Mouse (Mus musculus) urinary bladder, postnatal 4 days (tissue): ENCODE results near the gene Phactr3.
"Not testable (repeated sequence)": the region's sequence is repeated elsewhere in the genome, so short reads cannot be mapped to it uniquely, and the experiment has no call there.

Experiments used
- DNase-seq, 2 experiments: peaks; one replicate each; pipeline ENCODE4 v3.0.0; 2021 to 2022; ENCODE audit warnings: low spot score in 2 of 2

Phactr3 gene

GRCm38 (mm10) chr2:178118801-178119560 is at the start of gene Phactr3:
Gene Phactr3, plus strand, starts transcription at chr2:178118975.
- DNase-seq = peak in 1 of 2 experiments; percentile 17

DNA sequence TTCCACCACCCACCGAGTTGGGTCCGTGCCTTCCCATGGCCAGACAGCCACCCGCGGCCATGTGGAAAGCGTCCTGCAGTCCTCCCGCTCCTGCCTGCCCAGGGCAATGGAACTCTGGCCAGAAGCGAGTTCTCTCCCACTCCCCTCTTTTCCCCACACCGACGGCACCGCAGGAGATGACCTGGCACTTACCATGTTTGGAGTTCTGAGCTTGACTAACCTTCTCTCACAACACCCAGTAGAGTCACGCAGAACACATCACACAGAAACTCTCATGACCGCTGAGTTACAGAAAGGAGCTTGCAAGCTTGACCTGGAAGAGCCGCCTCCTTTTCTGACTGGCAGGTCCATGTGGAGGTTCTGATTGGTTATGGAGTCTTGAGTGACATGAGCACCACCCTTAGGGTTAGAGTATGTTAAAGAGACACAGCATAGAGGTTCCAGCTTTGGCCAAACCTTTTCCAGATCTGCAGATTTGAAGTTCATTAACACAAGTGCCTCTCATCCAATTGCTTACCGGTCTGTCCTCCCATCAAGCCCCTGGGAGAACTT is 40.5 kb upstream of the Phactr3 start, which contains the start of gene Zfp931:
TSS of gene Zfp931 (minus strand) at position 311 of the 552 bp plus-strand sequence.
- DNase-seq = not testable (repeated sequence)

DNA sequence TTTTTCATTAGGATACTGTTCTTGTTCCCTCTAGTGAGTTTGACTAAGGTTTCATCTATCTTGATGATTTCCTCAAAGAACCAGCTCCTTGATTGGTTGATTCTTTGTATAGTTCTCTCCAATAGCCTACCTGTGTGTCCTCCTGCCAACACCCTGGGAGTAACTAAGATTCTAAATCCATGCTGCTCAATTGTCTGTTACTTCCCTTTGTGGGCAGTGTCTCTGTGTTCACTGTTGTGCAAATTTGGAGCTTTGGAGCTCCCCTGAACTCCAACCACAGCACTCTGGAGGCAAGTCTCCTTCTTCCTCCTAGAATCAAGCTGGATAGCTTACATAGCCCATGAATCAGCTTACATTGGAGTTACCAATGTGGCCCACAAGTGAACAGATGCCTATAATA is 29.2 kb upstream of the Phactr3 start:
- no peak for DNase-seq

- DNase-seq = no peak
Observed at GRCm38 (mm10) chr2:178098021-178098420, 20.8 kb upstream of the Phactr3 start.

DNA sequence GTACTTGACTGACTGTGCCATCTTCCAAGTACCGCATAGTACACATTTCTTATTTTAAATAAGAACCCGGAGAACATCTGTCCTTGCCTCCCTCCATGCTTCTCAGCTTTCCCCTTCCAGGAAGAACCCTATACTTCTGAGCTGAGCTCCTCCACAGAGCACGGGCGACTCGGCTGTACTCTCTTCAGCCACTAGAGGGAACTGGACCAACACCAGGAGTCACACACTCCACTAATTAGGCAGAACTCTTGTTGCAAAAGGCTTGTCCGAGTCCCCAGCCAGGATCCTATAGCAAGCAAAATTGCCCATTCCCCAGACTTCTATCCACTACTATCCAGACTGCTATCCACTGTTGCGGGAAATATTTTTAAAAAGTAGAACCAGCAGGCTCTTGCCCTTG is 16.8 kb upstream of the Phactr3 start:
- no peak for DNase-seq

DNA sequence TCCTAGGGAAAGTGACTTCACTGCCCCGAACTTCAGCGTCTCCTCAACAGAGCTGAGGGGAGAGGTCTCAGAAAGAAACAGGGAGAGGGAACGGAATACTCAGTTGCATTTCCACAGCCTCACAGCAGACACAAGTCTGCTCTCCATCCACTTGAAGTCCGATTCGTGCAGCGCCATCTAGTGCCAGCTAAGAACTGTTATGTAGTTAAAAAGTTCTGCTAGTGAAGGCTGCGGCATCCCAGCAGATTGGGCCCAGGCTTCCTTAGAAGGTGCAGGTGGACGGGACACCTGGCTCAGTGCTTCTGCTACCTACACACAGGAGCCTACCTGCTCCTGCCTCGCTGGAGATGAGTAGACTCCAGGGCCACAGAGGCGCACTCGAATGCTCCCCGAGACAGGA is 829 bp upstream of the Phactr3 start:
- peak in 1 of 2 experiments; percentile 20 for DNase-seq

- DNase-seq = peak; percentile 16 to 44
Observed at GRCm38 (mm10) chr2:178119561-178120355, 983 bp downstream of the Phactr3 start.

DNA sequence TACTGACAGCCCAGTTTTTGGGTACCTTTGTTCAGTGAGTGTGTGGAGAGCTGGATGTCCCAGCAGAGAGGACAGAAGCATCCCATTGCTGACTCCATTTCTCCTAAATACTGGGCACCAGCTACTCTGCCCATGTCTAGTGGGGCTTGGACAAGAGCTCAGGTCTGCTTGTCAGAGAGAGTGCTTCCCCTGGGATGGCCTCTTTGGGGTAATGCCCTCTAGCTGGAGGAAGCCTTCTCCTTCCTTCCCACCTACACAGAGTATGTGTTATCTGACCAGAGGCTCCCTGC is 1.5 kb downstream of the Phactr3 start:
- DNase-seq = no peak

- DNase-seq = peak; percentile 14 to 56
Observed at GRCm38 (mm10) chr2:178120651-178121374, 2.0 kb downstream of the Phactr3 start.

DNA sequence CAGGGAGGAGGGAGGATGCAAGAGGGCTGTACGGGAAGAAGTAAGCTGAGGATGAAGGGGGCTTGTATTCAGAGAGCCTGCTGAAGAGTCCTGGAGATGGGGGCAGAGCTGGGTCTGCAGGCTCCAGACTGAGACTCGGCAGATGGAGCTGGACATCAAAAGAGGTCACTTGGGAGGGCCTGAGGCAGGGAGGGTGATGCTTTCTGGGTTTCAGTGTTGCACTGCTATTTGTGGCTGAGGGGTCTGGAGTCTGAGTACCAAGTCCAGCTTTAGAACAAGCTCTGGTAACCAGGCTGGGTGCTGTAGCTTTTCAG is 2.6 kb downstream of the Phactr3 start:
- peak in 1 of 2 experiments; percentile 43 for DNase-seq

- DNase-seq = peak; percentile 15 to 52
Observed at GRCm38 (mm10) chr2:178121946-178122665, 3.3 kb downstream of the Phactr3 start.

GRCm38 (mm10) chr2:178123466-178123865 is 4.7 kb downstream of the Phactr3 start:
- DNase-seq = peak; percentile 15 to 39

DNA sequence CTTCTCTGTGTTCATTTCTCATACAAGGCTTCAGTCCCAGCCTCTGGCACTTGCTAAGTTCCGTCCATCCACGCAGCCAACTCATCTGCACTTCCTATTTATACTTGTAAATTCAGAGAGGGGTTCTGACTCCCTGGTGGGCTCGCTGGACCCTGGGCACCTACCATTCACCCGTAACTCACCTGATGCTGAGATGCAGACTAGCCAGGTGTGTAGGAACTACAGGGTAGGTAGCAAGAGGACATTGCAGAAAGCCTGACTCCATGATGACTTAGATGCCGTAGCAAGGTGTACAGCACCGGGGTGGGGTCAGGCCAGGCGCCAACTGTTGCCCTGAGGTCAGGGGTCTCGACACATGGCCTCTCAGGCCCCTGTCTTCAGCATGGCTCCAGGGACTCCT is 6.7 kb downstream of the Phactr3 start:
- peak; percentile 11 to 51 for DNase-seq

DNA sequence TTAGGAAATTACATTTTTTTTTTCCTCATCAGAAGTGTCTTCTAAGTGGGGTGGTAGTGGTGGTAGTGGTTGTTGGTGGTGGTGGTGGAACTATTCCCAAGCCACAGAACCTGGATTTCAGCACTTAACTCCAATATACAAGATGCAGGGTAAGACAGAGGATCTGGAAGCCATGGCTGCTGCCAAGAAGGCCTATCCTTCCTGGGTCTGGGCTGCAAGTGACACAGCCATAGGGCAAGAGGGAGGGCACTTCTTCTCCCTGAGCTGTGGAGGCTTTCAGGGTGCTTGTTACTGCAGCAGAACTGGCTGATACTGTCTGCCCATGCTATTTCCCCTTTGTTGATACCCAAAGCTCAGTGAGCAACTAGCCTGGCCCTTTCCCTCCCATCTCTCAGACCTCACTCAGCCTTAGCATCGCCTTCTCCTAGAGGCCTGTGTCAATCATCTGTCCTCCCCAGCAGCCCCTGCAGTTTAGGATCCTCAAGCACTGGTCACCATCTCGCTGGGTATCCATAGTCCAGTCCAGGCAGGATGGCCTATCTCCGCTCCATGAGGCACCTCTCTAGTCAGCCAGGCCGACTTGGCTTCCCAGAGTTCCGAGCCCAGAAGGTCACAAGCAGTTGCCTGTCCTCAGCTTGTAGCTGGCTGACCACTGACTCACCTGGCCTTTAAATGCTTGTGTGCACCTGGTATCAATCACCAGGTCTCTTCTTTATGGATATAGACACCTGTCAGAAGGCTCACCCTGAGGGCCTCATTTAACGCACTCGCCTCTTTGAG is 7.5 kb downstream of the Phactr3 start:
- peak; percentile 11 to 52 for DNase-seq

GRCm38 (mm10) chr2:178128594-178128993 is 9.8 kb downstream of the Phactr3 start:
- DNase-seq = peak in 1 of 2 experiments; percentile 38

DNA sequence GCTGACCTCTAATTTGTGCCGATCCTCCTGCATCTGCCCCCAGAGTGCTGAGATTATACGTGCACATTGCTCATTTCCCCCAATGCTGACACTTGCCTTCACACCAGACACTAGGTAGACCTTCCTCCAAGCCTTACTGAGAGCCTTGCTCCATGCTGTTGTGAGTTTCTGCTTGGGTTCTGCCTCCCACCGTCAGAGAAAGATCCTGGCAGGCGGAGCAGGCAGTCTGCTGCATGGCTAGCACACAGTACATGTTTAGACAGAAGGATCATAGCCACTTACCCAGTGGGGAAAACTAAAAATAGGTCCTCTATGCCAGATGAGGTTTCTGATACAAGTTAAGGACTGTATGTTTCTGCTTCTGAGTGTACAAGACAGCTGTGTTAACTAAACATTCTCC is 10.4 kb downstream of the Phactr3 start:
- peak in 1 of 2 experiments; percentile 13 for DNase-seq

GRCm38 (mm10) chr2:178129676-178130075 is 10.9 kb downstream of the Phactr3 start:
- DNase-seq = peak; percentile 9 to 51

DNA sequence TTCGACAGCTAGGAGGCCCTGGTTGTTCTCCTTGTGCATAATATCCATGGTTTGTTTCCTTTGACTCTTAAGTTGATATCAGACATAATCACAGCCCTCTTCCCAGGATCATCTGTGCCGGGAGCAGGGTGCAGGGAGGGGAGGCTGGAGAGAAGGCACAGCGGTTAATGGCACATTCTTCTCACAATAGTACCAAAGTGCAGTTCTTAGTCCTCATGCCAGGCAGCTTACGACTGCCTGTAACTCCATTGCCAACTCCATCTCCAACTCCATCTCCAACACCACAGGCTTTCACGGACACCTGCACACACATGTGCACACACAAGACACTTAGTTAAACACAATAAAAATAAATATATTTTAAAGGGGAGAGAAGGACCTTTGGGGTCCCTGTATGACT is 11.8 kb downstream of the Phactr3 start:
- peak in 1 of 2 experiments; percentile 40 for DNase-seq

- DNase-seq = peak in 1 of 2 experiments; percentile 49
Observed at GRCm38 (mm10) chr2:178131011-178131410, 12.2 kb downstream of the Phactr3 start.

- DNase-seq = peak in 1 of 2 experiments; percentile 47
Observed at GRCm38 (mm10) chr2:178131606-178132365, 13.0 kb downstream of the Phactr3 start.
